Mouse (Mus musculus) hindbrain, embryonic 16.5 days (tissue): ENCODE results near the gene Plek2. TPM values are rescaled to one million over a fixed set of nuclear protein-coding genes. Genes with fewer than 3 reads are reported as not detected.

ENCODE experiments used
- ATAC-seq: fragments of 200-750 bp; cut with Nextera tagmentation; 2 replicates; pipeline ENCODE4 v1.8.0; 2017; ENCODE audit warnings: moderate TSS enrichment, moderate library complexity
- H3K27ac ChIP-seq: fragments of 300-500 bp; sonication (generic); 2 replicates; pipeline ENCODE4 v1.5.1; 2014; ENCODE audit warnings: low read depth, mild to moderate bottlenecking, control low read depth, low read length, moderate library complexity
- H3K27me3 ChIP-seq: fragments of 300-500 bp; sonication (generic); replicated peaks from 2 replicates; pipeline ENCODE4 v1.6.1; 2014; ENCODE audit warnings: low read length; ENCODE audit not compliant: control insufficient read depth, insufficient read depth
- H3K36me3 ChIP-seq: fragments of 300-500 bp; sonication (generic); 2 replicates; pipeline ENCODE4 v1.6.1; 2014; ENCODE audit warnings: mild to moderate bottlenecking, low read length, moderate library complexity, mixed read lengths; ENCODE audit not compliant: control insufficient read depth, insufficient read depth
- H3K4me1 ChIP-seq: fragments of 300-500 bp; sonication (generic); 2 replicates; pipeline ENCODE4 v1.6.1; 2014; ENCODE audit warnings: low read depth, low read length; ENCODE audit not compliant: control insufficient read depth, insufficient read depth
- H3K4me2 ChIP-seq: fragments of 300-500 bp; sonication (generic); 2 replicates; pipeline ENCODE4 v1.6.1; 2014; ENCODE audit warnings: mild to moderate bottlenecking, low read length, control low read depth, moderate library complexity
- H3K4me3 ChIP-seq: fragments of 300-500 bp; sonication (generic); 2 replicates; pipeline ENCODE4 v1.5.1; 2014; ENCODE audit warnings: mild to moderate bottlenecking, low read length, control low read depth, moderate library complexity
- H3K9ac ChIP-seq: fragments of 300-500 bp; sonication (generic); 2 replicates; pipeline ENCODE4 v1.6.1; 2014; ENCODE audit warnings: low read depth, mild to moderate bottlenecking, control low read depth, low read length, moderate library complexity
- H3K9me3 ChIP-seq: fragments of 300-500 bp; sonication (generic); 2 replicates; pipeline ENCODE4 v1.6.1; 2014; ENCODE audit warnings: mild to moderate bottlenecking, low read length, moderate library complexity; ENCODE audit not compliant: control insufficient read depth
- WGBS: fragments of 180-500 bp; shearing (Covaris S2); extraction: QIAGEN DNeasy Blood & Tissue Kit; methylation state at CpG from one replicate; pipeline ENCODE4 v1.1.7; 2014; 5-methylcytosine and 5-hydroxymethylcytosine counted together
- polyA plus RNA-seq: library from polyadenylated mRNA; unstranded; fragments of >200 nt; fragmentation: Nextera tagmentation; extraction: Ambion mirVana; gene quantifications from 2 replicates; pipeline ENCODE4 v1.2.1, GENCODE M21; 2015

Gene Plek2
- polyA plus RNA-seq, 1 experiment from 2014 or later = 3.3 TPM

- Histone ChIP-seq H3K9ac (no peak overlapping the region), H3K4me3 (no peak overlapping the region), H3K27me3 (no peaks in the 10 kb centered on the region), H3K9me3 (no peaks in the 10 kb centered on the region), H3K27ac (no peak overlapping the region), H3K4me1 (no peaks in the 10 kb centered on the region), H3K4me2 (no peak overlapping the region), H3K36me3 (peaks cover 27% of the 10 kb centered on the region)
- no peak for ATAC-seq
- WGBS = 93% methylated on average over 4 of the region's 4 CpGs
Measured at GRCm38 (mm10) chr12:78848246-78848645, 58.5 kb downstream of the Plek2 start.

- Histone ChIP-seq H3K27me3 (no peaks in the 10 kb centered on the region), H3K36me3 (peaks cover 20% of the 10 kb centered on the region)
Measured at GRCm38 (mm10) chr12:78842429-78842828, 64.3 kb downstream of the Plek2 start.

GRCm38 (mm10) chr12:78839906-78840305, 66.9 kb downstream of the Plek2 start:
- no peaks in the 10 kb centered on the region for H3K27me3 ChIP-seq
- peaks cover 20% of the 10 kb centered on the region for H3K36me3 ChIP-seq
- no peak overlapping the region for H3K9ac ChIP-seq
- ATAC-seq = no peak
- no peaks in the 10 kb centered on the region for H3K9me3 ChIP-seq
- no peak overlapping the region for H3K27ac ChIP-seq
- WGBS = 81% methylated on average over 4 of the region's 4 CpGs
- no peak overlapping the region for H3K4me2 ChIP-seq
- H3K4me3 ChIP-seq = no peak overlapping the region
- H3K4me1 ChIP-seq = no peaks in the 10 kb centered on the region

More at GRCm38 (mm10) chr12:78842429-78842828, 64.3 kb downstream of the Plek2 start:
- WGBS = 92% methylated on average over 1 of the region's 1 CpGs
- Histone ChIP-seq H3K9me3 (no peaks in the 10 kb centered on the region), H3K4me2 (no peak overlapping the region), H3K4me3 (no peak overlapping the region), H3K9ac (no peak overlapping the region), H3K27ac (no peak overlapping the region), H3K4me1 (no peaks in the 10 kb centered on the region)
- no peak for ATAC-seq

Other genes starting within 250 kb of the Plek2 start
- 0.40 TPM in 1 of 2 replicates, not detected in the other for gene Fam71d, start 215.4 kb downstream of the Plek2 start, polyA plus RNA-seq
- 15.5 and 15.9 TPM in 2 replicates for gene Mpp5, start 158.1 kb downstream of the Plek2 start, polyA plus RNA-seq
- 119 and 132 TPM in 2 replicates for gene Atp6v1d, start 45.3 kb downstream of the Plek2 start, polyA plus RNA-seq
- 138 and 143 TPM in 2 replicates for gene Eif2s1, start 45.1 kb downstream of the Plek2 start, polyA plus RNA-seq
- gene Tmem229b, start 100.7 kb upstream of the Plek2 start, polyA plus RNA-seq = 71.2 and 73.3 TPM in 2 replicates
- 1.5 and 2.3 TPM in 2 replicates for gene Plekhh1, start 122.2 kb upstream of the Plek2 start, polyA plus RNA-seq
- 20.2 and 20.7 TPM in 2 replicates for gene Pigh, start 182.7 kb upstream of the Plek2 start, polyA plus RNA-seq
- gene Arg2, start 223.8 kb upstream of the Plek2 start, polyA plus RNA-seq = 27.9 and 29.1 TPM in 2 replicates